Mouse (Mus musculus) liver, embryonic 15.5 days (tissue): ENCODE measurements around the gene Zfp217. TPM values are rescaled to one million over a fixed set of nuclear protein-coding genes. Genes with fewer than 3 reads are reported as not detected.

Experiments
- ATAC-seq: fragments of 200-750 bp; cut with Nextera tagmentation; 2 replicates; pipeline ENCODE4 v1.8.0; 2017; ENCODE audit warnings: moderate number of reproducible peaks, mild to moderate bottlenecking, moderate library complexity; ENCODE audit not compliant: insufficient read depth
- H3K27ac ChIP-seq: fragments of 300-500 bp; sonication (generic); replicated peaks from 2 replicates; pipeline ENCODE4 v1.5.1; 2015; ENCODE audit warnings: mild to moderate bottlenecking, inconsistent platforms
- H3K27me3 ChIP-seq: fragments of 300-500 bp; sonication (generic); 2 replicates; pipeline ENCODE4 v1.6.1; 2015; ENCODE audit warnings: mild to moderate bottlenecking, inconsistent platforms
- H3K36me3 ChIP-seq: fragments of 300-500 bp; sonication (generic); replicated peaks from 2 replicates; pipeline ENCODE4 v1.6.1; 2015; ENCODE audit warnings: moderate library complexity, mild to moderate bottlenecking, inconsistent platforms
- H3K4me1 ChIP-seq: fragments of 300-500 bp; sonication (generic); replicated peaks from 2 replicates; pipeline ENCODE4 v1.6.1; 2015; ENCODE audit warnings: inconsistent platforms
- H3K4me2 ChIP-seq: fragments of 300-500 bp; sonication (generic); 2 replicates; pipeline ENCODE4 v1.6.1; 2015; ENCODE audit warnings: moderate library complexity, mild to moderate bottlenecking, inconsistent platforms
- H3K4me3 ChIP-seq: fragments of 300-500 bp; sonication (generic); replicated peaks from 2 replicates; pipeline ENCODE4 v1.5.1; 2015; ENCODE audit warnings: mild to moderate bottlenecking, inconsistent platforms
- H3K9ac ChIP-seq: fragments of 300-500 bp; sonication (generic); 2 replicates; pipeline ENCODE4 v1.6.1; 2015; ENCODE audit warnings: moderate library complexity, mild to moderate bottlenecking, inconsistent platforms
- H3K9me3 ChIP-seq: fragments of 300-500 bp; sonication (generic); replicated peaks from 2 replicates; pipeline ENCODE4 v1.6.1; 2016; ENCODE audit warnings: inconsistent platforms
- WGBS: fragments of 180-500 bp; shearing (Covaris S2); methylation state at CpG from one replicate; pipeline ENCODE4 v1.1.7; 2015; ENCODE audit warnings: mixed read lengths; ENCODE audit not compliant: insufficient replicate concordance; 5-methylcytosine and 5-hydroxymethylcytosine counted together
- polyA plus RNA-seq: library from polyadenylated mRNA; unstranded; fragments of >200 nt; fragmentation: Nextera tagmentation; extraction: Ambion mirVana; gene quantifications from 2 replicates; pipeline ENCODE4 v1.2.1, GENCODE M21; 2015

Zfp217 gene
- polyA plus RNA-seq, 1 experiment from 2014 or later, result 3.4 TPM

GRCm38 (mm10) chr2:170158251-170158650 is 10.3 kb upstream of the Zfp217 start:
- Histone ChIP-seq H3K9ac (peak overlapping the region; percentile 47), H3K36me3 (no peaks in the 10 kb centered on the region), H3K4me1 (peaks cover 60% of the 10 kb centered on the region), H3K4me2 (peak overlapping the region; percentile 64), H3K27me3 (no peaks in the 10 kb centered on the region), H3K4me3 (peak overlapping the region; percentile 35), H3K27ac (peak overlapping the region; percentile 89), H3K9me3 (no peaks in the 10 kb centered on the region)
- 13% methylated on average over 5 of the region's 5 CpGs for WGBS
- peak; percentile 82 for ATAC-seq

GRCm38 (mm10) chr2:170157280-170158200 is 9.6 kb upstream of the Zfp217 start:
- H3K9ac ChIP-seq, result peak overlapping the region; percentile 47
- H3K4me2 ChIP-seq, result peak overlapping the region; percentile 64
- H3K9me3 ChIP-seq, result no peaks in the 10 kb centered on the region
- H3K4me1 ChIP-seq, result peaks cover 65% of the 10 kb centered on the region
- no peak for ATAC-seq
- 45% methylated on average over 11 of the region's 11 CpGs for WGBS
- no peaks in the 10 kb centered on the region for H3K27me3 ChIP-seq
- H3K36me3 ChIP-seq, result no peaks in the 10 kb centered on the region
- H3K4me3 ChIP-seq, result peak overlapping the region; percentile 35
- H3K27ac ChIP-seq, result peak overlapping the region; percentile 89

GRCm38 (mm10) chr2:170155089-170155740 is 7.3 kb upstream of the Zfp217 start:
- Histone ChIP-seq H3K4me2 (peak overlapping the region; percentile 85), H3K9ac (peak overlapping the region; percentile 79), H3K9me3 (no peaks in the 10 kb centered on the region), H3K27me3 (no peaks in the 10 kb centered on the region), H3K4me3 (peak overlapping the region; percentile 68), H3K4me1 (peaks cover 83% of the 10 kb centered on the region), H3K27ac (peak overlapping the region; percentile 94), H3K36me3 (no peaks in the 10 kb centered on the region)
- peak; percentile 43 for ATAC-seq
- WGBS, result under 1% methylated on average over 18 of the region's 18 CpGs

DNA sequence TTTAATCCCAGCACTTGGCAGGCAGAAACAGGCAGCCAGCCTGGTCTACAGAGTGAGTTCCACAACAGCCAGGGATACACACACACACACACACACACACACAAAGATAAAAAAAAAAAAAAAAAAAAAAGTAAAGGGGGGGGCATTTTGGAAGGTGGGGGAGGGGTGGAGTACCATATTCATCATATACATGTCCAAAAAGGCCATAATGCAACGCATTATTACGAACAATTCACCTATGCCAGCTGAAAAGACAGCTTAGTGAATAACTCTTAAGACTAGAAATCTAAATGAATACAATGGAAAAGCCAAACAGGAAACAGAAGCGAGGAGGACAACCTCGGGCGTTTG is 6.8 kb upstream of the Zfp217 start:
- H3K27me3 ChIP-seq, result no peaks in the 10 kb centered on the region
- WGBS, result 2% methylated on average over 5 of the region's 5 CpGs
- no peaks in the 10 kb centered on the region for H3K36me3 ChIP-seq
- H3K4me3 ChIP-seq, result peak overlapping the region; percentile 68
- ATAC-seq, result no peak
- H3K9ac ChIP-seq, result peak overlapping the region; percentile 79
- peaks cover 83% of the 10 kb centered on the region for H3K4me1 ChIP-seq
- H3K27ac ChIP-seq, result peak overlapping the region; percentile 94
- H3K9me3 ChIP-seq, result no peaks in the 10 kb centered on the region
- peak overlapping the region; percentile 85 for H3K4me2 ChIP-seq

- 9% methylated on average over 6 of the region's 6 CpGs for WGBS
- no peaks in the 10 kb centered on the region for H3K9me3 ChIP-seq
- H3K27me3 ChIP-seq, result no peaks in the 10 kb centered on the region
- ATAC-seq, result no peak
- H3K36me3 ChIP-seq, result no peaks in the 10 kb centered on the region
- H3K4me1 ChIP-seq, result peaks cover 84% of the 10 kb centered on the region
- peak overlapping the region; percentile 85 for H3K4me2 ChIP-seq
- H3K4me3 ChIP-seq, result peak overlapping the region; percentile 68
- peak overlapping the region; percentile 79 for H3K9ac ChIP-seq
- peak overlapping the region; percentile 94 for H3K27ac ChIP-seq
These were observed 6.4 kb upstream of the Zfp217 start for GRCm38 (mm10) chr2:170154301-170154721.

DNA sequence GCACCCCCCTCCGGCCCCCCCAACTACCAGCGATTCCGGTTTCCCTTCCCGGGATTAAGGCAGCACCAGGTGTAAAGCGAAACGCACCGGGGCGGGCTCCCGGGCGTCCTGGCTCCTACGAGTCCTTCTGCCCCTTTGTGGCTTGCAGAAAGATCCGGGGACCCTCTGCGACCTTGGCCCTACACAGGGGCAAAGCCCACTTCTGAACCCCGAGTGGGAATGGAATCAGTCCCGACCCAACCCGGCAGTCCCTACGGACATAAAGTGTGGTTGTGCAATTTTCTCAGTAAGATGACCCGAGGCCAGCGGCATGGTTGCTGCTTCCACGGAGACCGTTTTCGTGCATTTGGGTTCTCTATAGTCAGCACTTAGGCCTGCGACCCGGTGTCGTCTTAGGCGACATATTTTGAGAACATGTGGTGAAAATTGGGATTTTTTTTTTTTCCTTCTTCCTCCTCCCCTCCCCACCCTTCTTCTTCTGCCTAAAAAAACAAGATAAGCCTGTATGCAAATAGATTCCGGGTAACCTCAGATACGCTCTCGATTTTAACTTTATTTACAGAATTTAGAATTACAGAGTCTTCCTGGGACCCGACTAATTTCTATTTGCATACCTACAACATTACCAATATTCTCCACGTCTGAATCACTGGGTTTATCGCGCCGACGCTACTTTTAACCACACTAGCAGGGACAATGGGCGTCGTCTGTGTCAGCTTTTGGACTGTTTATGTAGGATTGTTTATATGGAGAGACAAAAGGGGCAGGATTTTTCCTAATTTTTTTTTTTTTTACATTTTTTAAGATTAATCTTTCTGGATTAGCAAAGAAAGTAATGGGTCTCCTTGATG is 5.7 kb upstream of the Zfp217 start:
- ATAC-seq, result peak; percentile 30; the same call in 1 of the 2 replicates
- peak overlapping the region; percentile 94 for H3K27ac ChIP-seq
- H3K4me3 ChIP-seq, result peak overlapping the region; percentile 68
- H3K4me2 ChIP-seq, result peak overlapping the region; percentile 85
- H3K9ac ChIP-seq, result peak overlapping the region; percentile 79
- H3K27me3 ChIP-seq, result no peaks in the 10 kb centered on the region
- H3K4me1 ChIP-seq, result peaks cover 84% of the 10 kb centered on the region
- under 1% methylated on average over 37 of the region's 37 CpGs for WGBS
- no peaks in the 10 kb centered on the region for H3K9me3 ChIP-seq
- H3K36me3 ChIP-seq, result no peaks in the 10 kb centered on the region

GRCm38 (mm10) chr2:170152856-170153255 is 5.0 kb upstream of the Zfp217 start:
- H3K4me2 ChIP-seq, result peak overlapping the region; percentile 85
- no peaks in the 10 kb centered on the region for H3K36me3 ChIP-seq
- peaks cover 84% of the 10 kb centered on the region for H3K4me1 ChIP-seq
- H3K9me3 ChIP-seq, result no peaks in the 10 kb centered on the region
- no peaks in the 10 kb centered on the region for H3K27me3 ChIP-seq
- H3K27ac ChIP-seq, result peak overlapping the region; percentile 94
- peak overlapping the region; percentile 79 for H3K9ac ChIP-seq
- WGBS, result 12% methylated on average over 7 of the region's 7 CpGs
- ATAC-seq, result peak; percentile 17; the same call in 1 of the 2 replicates
- peak overlapping the region; percentile 68 for H3K4me3 ChIP-seq

- WGBS, result 37% methylated on average over 5 of the region's 5 CpGs
- H3K4me2 ChIP-seq, result peak overlapping the region; percentile 85
- H3K27ac ChIP-seq, result peak overlapping the region; percentile 94
- H3K4me3 ChIP-seq, result peak overlapping the region; percentile 68; the same call in 1 of the 2 replicates
- peak overlapping the region; percentile 79 for H3K9ac ChIP-seq
- no peaks in the 10 kb centered on the region for H3K36me3 ChIP-seq
- peaks cover 83% of the 10 kb centered on the region for H3K4me1 ChIP-seq
- no peak for ATAC-seq
- H3K9me3 ChIP-seq, result no peaks in the 10 kb centered on the region
- H3K27me3 ChIP-seq, result no peaks in the 10 kb centered on the region
These were observed 4.3 kb upstream of the Zfp217 start for GRCm38 (mm10) chr2:170152036-170152686.

DNA sequence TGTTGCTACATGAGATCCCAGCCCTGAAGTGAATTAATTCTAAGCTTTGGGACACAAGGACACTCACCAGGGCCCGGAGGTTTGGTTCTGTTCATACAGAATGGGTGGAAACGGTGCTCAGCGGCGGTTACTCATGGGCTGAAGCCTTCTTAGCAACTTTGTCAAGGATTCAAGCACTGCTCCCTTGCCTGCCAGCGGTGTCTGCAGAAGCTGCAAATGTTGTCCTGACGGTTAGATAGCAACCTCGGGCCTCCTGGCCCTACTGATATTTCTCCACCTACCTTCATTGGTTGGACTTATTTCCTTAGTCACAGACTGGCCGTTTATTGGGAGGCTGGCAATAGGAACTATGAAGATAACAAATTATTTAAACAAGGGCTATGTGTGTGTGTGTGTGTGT is 3.6 kb upstream of the Zfp217 start:
- Histone ChIP-seq H3K9ac (peak overlapping the region; percentile 61), H3K9me3 (no peaks in the 10 kb centered on the region), H3K27ac (peak overlapping the region; percentile 95), H3K36me3 (no peaks in the 10 kb centered on the region), H3K4me1 (peaks cover 80% of the 10 kb centered on the region), H3K4me2 (peak overlapping the region; percentile 63), H3K27me3 (no peaks in the 10 kb centered on the region), H3K4me3 (peak overlapping the region; percentile 57)
- 14% methylated on average over 8 of the region's 8 CpGs for WGBS
- peak; percentile 81 for ATAC-seq

GRCm38 (mm10) chr2:170148828-170149227 is 925 bp upstream of the Zfp217 start:
- no peak for ATAC-seq
- H3K4me2 ChIP-seq, result peak overlapping the region; percentile 63
- H3K4me1 ChIP-seq, result peaks cover 78% of the 10 kb centered on the region
- peak overlapping the region; percentile 57 for H3K4me3 ChIP-seq
- H3K27me3 ChIP-seq, result no peaks in the 10 kb centered on the region
- H3K9me3 ChIP-seq, result no peaks in the 10 kb centered on the region
- WGBS, result 46% methylated on average over 7 of the region's 7 CpGs
- H3K36me3 ChIP-seq, result peaks cover 18% of the 10 kb centered on the region
- peak overlapping the region; percentile 95 for H3K27ac ChIP-seq
- peak overlapping the region; percentile 35; the same call in 1 of the 2 replicates for H3K9ac ChIP-seq
